Mouse (Mus musculus): ENCODE results near the gene Acot8. TPM values are rescaled to one million over a fixed set of nuclear protein-coding genes. Genes with fewer than 3 reads are reported as not detected.
A peak's percentile ranks its signal among the peaks of the same experiment; 100 is the strongest.

Gene Acot8
- total and polyA plus RNA-seq, 2 experiments from 2014 or later: 20.2 to 39.5 TPM

DNA sequence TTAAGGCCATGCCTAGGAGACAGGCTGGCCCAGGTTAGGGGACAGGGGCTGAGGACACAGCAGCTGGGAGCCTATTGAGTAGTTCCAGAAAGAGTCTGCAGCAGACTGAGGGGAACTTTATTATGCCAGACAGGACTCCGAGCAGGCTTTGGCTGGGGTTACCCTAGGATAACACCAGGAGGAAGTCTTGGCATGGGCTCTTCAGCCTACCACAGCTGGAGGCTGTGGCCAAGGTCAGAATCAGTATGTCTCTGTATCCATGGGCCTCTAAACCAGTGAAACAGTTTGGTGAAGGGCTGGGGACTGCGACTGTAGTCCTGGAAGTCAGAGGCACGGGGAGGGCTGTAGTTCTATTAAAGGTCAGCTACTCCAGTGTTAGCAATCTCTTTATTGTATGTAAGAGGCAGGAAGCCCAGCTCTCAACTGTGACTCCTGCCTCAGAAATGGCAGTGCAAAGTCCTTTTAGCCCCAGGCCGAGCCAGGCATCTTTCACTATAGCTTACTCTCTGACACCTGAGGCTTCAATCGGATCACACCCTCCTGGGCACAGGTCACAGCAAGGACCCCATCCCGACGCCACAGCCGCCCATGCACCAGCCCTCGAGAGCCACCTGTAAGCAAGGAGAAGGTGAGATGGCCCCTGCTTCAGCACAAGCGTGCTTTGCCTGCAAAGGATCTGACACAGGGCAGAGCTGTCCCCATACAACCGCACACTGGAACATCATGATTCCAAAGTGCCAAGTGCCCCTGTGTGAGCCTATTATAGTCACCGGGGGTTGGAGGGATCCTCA, 12.1 kb downstream of the Acot8 start:
- H3K9ac ChIP-seq (replicated peaks; ENCODE audit: low read length): no peak overlapping the region
- H3K4me2 ChIP-seq (ENCODE audit: low read depth, low read length): no peak overlapping the region
- no peaks in the 10 kb centered on the region for H3K4me1 ChIP-seq (ENCODE audit: insufficient read depth, low read length)
- 88% methylated on average over 12 of the region's 12 CpGs for WGBS
- no peak overlapping the region; the same call in 1 of the 2 replicates for H3K27ac ChIP-seq
- no peaks in the 10 kb centered on the region for H3K9me3 ChIP-seq (ENCODE audit: low read length)
- DNase-seq (ENCODE audit: low spot score): no peak
- H3K27me3 ChIP-seq (ENCODE audit: insufficient read depth, low read length): no peaks in the 10 kb centered on the region
- no peak; the same call in 1 of the 2 replicates for ATAC-seq
- no peak overlapping the region for H3K4me3 ChIP-seq (ENCODE audit: low read length)
- H3K36me3 ChIP-seq (ENCODE audit: insufficient read depth, low read length): peaks cover 36% of the 10 kb centered on the region; the same call in 1 of the 2 replicates
- TF ChIP-seq CTCF (IDR thresholded peaks at IDR 0.05; ENCODE audit: low read depth): no peak

DNA sequence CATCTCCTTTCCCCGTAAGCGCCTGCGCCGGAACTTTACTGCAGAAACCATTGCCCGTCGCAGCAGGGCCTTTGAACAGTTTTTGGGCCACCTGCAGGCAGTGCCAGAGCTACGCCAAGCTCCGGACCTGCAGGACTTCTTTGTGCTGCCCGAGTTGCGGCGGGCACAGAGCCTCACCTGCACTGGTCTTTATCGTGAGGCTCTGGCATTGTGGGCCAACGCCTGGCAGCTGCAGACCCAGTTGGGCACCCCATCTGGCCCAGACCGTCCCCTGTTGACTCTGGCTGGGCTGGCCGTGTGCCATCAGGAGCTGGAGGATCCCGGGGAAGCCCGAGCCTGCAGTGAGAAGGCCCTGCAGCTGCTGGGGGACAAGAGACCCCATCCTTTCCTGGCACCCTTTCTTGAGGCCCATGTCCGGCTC, 12.8 kb downstream of the Acot8 start:
- no peak overlapping the region for H3K4me3 ChIP-seq (ENCODE audit: low read length)
- no peak overlapping the region for H3K4me2 ChIP-seq (ENCODE audit: low read depth, low read length)
- DNase-seq (ENCODE audit: low spot score) (no peak), ATAC-seq (no peak)
- peaks cover 33% of the 10 kb centered on the region; the same call in 1 of the 2 replicates for H3K36me3 ChIP-seq (ENCODE audit: insufficient read depth, low read length)
- H3K27me3 ChIP-seq (ENCODE audit: insufficient read depth, low read length): no peaks in the 10 kb centered on the region
- TF ChIP-seq CTCF (IDR thresholded peaks at IDR 0.05; ENCODE audit: low read depth): no peak
- no peak overlapping the region for H3K9ac ChIP-seq (replicated peaks; ENCODE audit: low read length)
- 78% methylated on average over 18 of the region's 18 CpGs for WGBS
- H3K27ac ChIP-seq: no peak overlapping the region
- no peaks in the 10 kb centered on the region; the same call in 1 of the 2 replicates for H3K4me1 ChIP-seq (ENCODE audit: insufficient read depth, low read length)
- H3K9me3 ChIP-seq (ENCODE audit: low read length): no peaks in the 10 kb centered on the region

DNA sequence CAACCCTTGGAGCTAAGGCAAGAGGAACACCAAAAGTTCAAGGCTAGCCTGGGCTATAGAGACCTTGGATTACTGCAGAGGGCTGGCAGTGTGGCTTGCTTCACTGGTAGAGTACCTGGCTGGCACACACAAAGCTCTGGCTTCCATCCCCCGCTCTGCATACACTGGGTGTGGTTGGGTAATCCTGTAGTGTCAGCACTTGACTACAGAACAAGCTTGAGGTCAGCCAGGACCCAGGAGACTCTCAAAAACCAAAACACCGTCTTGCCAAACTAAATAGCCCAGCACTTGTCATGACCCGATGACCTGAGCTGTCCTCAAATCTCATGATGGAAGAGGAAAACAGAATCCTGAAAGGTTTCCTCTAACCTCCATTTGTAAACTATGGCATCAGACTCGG, 14.2 kb downstream of the Acot8 start:
- WGBS: 88% methylated on average over 4 of the region's 4 CpGs
- no peak for ATAC-seq
- no peaks in the 10 kb centered on the region for H3K9me3 ChIP-seq (ENCODE audit: low read length)

DNA sequence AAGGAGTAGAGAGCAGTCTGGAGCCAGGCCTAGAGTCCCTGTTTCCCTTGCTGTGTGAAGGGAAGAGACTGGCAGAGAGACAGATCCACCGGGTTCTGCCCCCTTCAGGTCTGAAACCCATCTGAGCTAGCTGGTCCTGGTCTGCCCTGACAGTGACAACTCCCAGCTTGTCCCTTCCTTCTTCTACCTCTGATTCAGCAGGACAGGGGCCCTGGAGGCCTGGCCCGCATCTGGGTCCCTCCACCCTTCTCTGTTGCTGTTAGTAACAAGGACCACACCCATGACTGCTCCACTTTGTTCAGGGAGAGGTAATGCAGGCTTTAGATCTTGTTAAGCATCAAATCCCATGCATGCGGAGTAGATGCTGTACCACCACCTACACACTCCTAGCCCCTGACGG, 16.3 kb downstream of the Acot8 start:
- no peak overlapping the region for H3K4me2 ChIP-seq (ENCODE audit: low read depth, low read length)
- ATAC-seq: no peak
- TF ChIP-seq CTCF (IDR thresholded peaks at IDR 0.05; ENCODE audit: low read depth): no peak
- H3K27me3 ChIP-seq (ENCODE audit: insufficient read depth, low read length): no peaks in the 10 kb centered on the region
- no peak for DNase-seq (ENCODE audit: low spot score)
- H3K4me1 ChIP-seq (ENCODE audit: insufficient read depth, low read length): no peaks in the 10 kb centered on the region; the same call in 1 of the 2 replicates
- no peak overlapping the region for H3K9ac ChIP-seq (replicated peaks; ENCODE audit: low read length)
- H3K4me3 ChIP-seq (ENCODE audit: low read length): no peak overlapping the region
- H3K27ac ChIP-seq: no peak overlapping the region
- peaks cover 21% of the 10 kb centered on the region; the same call in 1 of the 2 replicates for H3K36me3 ChIP-seq (ENCODE audit: insufficient read depth, low read length)
- 77% methylated on average over 4 of the region's 4 CpGs for WGBS
- H3K9me3 ChIP-seq (ENCODE audit: low read length): no peaks in the 10 kb centered on the region

More for the DNA sequence above, 14.2 kb downstream of the Acot8 start:
- H3K27me3 ChIP-seq (ENCODE audit: insufficient read depth, low read length): no peaks in the 10 kb centered on the region
- no peak for TF ChIP-seq CTCF (IDR thresholded peaks at IDR 0.05; ENCODE audit: low read depth)
- no peak for DNase-seq (ENCODE audit: low spot score)
- no peak overlapping the region for H3K9ac ChIP-seq (replicated peaks; ENCODE audit: low read length)
- no peak overlapping the region for H3K4me3 ChIP-seq (ENCODE audit: low read length)
- no peaks in the 10 kb centered on the region; the same call in 1 of the 2 replicates for H3K4me1 ChIP-seq (ENCODE audit: insufficient read depth, low read length)
- H3K36me3 ChIP-seq (ENCODE audit: insufficient read depth, low read length): peaks cover 28% of the 10 kb centered on the region; the same call in 1 of the 2 replicates
- no peak overlapping the region for H3K27ac ChIP-seq
- no peak overlapping the region for H3K4me2 ChIP-seq (ENCODE audit: low read depth, low read length)

DNA sequence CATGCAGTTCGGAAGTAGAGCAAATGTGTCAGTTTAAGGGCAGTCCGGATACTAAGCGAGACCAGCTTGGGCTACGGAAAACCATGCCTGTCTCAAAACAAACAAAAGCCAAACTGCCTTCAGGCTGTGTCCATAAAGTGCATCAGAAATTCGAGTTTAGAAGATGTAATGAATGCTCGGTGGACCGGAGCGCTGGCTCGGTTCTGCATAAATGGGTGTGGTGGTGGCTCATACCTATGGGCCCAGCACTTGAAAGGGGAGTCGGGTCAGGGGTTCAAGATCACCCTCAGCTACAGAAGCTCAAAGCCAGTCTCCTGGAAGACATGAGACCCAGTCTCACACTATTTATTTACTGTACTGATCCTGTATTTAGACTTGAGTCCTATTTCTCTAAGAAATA, 16.9 kb downstream of the Acot8 start:
- Histone ChIP-seq H3K9ac (replicated peaks; ENCODE audit: low read length) (no peak overlapping the region), H3K4me1 (ENCODE audit: insufficient read depth, low read length) (no peaks in the 10 kb centered on the region; the same call in 1 of the 2 replicates), H3K4me3 (ENCODE audit: low read length) (no peak overlapping the region), H3K27ac (no peak overlapping the region), H3K9me3 (ENCODE audit: low read length) (no peaks in the 10 kb centered on the region), H3K36me3 (ENCODE audit: insufficient read depth, low read length) (peaks cover 18% of the 10 kb centered on the region; the same call in 1 of the 2 replicates), H3K27me3 (ENCODE audit: insufficient read depth, low read length) (no peaks in the 10 kb centered on the region), H3K4me2 (ENCODE audit: low read depth, low read length) (peak overlapping the region; percentile 93)
- TF ChIP-seq CTCF (IDR thresholded peaks at IDR 0.05; ENCODE audit: low read depth): no peak
- no peak for ATAC-seq
- DNase-seq (ENCODE audit: low spot score): no peak
- 79% methylated on average over 10 of the region's 10 CpGs for WGBS

DNA sequence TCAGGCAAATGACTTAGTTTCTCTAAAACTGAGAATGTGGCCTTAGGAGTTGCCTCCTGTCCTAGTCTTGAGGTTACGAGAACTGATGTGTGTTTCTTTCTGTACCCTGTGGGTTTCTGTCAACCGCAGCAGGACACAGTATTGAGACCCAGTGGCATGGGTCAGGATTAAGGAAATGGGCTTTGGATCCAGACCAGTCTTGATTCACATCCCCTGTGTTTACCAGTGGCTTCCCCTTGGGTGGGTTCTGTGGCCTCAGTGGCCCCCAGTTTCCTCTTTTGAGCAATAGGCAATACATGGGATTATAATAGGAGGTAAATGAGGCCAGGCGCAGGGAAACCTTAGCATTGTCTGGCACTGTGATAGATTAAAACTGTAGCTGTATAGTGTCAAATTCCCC, 17.6 kb downstream of the Acot8 start:
- TF ChIP-seq CTCF (IDR thresholded peaks at IDR 0.05; ENCODE audit: low read depth): no peak
- no peaks in the 10 kb centered on the region; the same call in 1 of the 2 replicates for H3K4me1 ChIP-seq (ENCODE audit: insufficient read depth, low read length)
- peak overlapping the region; percentile 75 for H3K4me3 ChIP-seq (ENCODE audit: low read length)
- ATAC-seq: no peak
- no peaks in the 10 kb centered on the region for H3K27me3 ChIP-seq (ENCODE audit: insufficient read depth, low read length)
- WGBS: 79% methylated on average over 3 of the region's 3 CpGs
- H3K36me3 ChIP-seq (ENCODE audit: insufficient read depth, low read length): peaks cover 11% of the 10 kb centered on the region; the same call in 1 of the 2 replicates
- DNase-seq (ENCODE audit: low spot score): no peak
- H3K4me2 ChIP-seq (ENCODE audit: low read depth, low read length): peak overlapping the region; percentile 93
- peak overlapping the region; percentile 92; the same call in 1 of the 2 replicates for H3K9ac ChIP-seq (replicated peaks; ENCODE audit: low read length)
- H3K9me3 ChIP-seq (ENCODE audit: low read length): no peaks in the 10 kb centered on the region
- H3K27ac ChIP-seq: peak overlapping the region; percentile 89; the same call in 1 of the 2 replicates

Data from hindbrain, postnatal 0 days (tissue).